Mouse (Mus musculus) right cerebral cortex, adult 18-20 months (tissue): ENCODE results near the gene Ndc1.
"Not testable (repeated sequence)": the region's sequence is repeated elsewhere in the genome, so short reads cannot be mapped to it uniquely, and the experiment has no call there.

Experiments used
- DNase-seq: peaks from one replicate; pipeline ENCODE4 v3.0.0; 2022; ENCODE audit warnings: mixed read lengths

Gene Ndc1

DNA sequence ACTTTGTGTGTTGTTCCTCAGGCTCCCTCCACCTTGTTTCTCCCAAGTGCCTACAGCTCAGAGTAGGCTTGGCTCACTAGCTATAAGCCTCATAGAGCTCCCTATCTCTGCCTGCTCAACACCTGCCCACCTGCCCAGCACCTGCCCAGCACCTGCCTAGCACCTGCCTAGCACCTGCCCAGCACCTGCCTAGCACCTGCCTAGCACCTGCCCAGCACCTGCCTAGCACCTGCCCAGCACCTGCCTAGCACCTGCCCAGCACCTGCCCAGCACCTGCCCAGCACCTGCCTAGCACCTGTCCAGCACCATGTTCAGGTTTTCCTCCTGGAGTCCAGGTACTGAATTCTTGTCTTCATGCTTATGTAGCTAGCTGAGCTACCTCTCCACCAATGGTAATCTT, 1.2 kb upstream of the Ndc1 start:
- DNase-seq, result not testable (repeated sequence)

DNA sequence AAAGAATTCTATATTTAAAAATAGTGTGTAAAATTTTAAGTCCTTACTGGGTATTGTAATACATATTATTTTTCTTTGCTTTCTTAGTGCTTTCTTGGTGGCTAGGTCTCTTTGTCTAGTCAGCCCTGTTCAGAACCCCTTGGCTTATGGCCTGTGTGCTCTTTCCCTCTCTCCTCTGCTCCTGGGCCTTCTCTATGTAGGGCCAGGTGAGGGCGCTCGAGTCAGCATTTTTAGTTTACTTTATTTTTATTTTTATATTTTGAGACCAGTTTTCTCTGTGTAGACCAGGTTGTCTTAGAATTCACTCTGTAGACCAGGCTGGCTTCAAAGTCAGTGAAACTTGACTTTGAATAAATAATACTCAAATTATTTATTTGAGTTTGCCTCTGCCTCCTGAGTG, 4.7 kb downstream of the Ndc1 start:
- DNase-seq, result no peak

DNA sequence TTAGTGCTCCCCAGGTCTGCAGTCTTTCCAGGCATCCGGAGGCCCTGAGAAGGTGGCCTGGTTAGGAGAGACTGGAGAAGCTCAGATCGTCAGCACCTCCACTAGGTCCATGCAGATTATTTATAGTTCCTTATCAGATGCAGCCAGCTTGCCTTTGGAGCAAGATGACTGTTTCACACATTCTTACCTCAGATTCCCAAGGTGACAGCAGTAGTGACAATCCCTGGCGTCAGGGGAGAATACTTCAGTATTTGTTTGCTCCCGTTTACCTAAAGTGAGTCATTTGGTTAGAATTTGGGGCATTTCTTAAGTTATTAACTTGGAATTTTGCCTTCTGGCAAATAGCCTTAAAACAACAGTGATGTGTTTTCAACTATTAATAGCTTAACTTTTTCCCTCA, 7.1 kb downstream of the Ndc1 start:
- no peak for DNase-seq

DNA sequence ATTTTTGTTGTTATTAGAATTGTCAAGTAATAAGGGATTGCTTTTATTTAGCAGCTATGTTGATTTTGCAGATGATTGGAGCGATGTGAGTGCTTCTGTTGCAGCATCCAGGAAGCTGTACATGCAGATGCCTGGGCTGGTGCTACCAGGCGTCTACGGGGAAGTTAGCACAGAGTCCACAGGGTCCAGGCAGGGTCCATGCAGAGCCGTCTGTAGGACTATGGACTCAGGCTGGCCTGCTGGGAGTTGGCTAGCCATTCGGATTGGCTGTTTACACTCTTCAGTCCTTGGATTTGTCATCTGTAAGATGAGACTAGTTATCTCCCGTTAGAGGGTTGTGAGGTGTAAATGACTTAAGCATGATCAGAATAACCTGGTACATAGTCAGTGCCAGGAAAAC, 11.4 kb downstream of the Ndc1 start:
- DNase-seq, result no peak

DNA sequence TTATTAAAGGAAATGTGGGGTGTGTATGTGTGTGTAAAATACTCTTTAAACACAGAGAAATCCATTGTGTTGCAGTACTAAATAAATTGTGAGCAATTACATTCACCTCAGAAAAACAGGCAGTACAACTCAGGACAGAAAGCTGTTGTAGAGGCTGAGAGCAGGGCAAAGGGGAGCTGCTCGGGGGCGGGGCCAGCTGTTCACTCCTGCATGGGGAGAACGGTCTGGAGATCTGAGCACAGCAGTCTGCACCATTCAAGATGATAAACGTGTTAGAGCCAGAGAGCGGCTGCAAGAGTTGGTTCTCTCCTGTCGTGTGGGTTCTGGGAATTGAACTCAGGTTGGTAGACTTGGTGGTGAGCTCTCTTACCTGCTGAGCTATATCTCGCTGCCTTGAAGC, 13.3 kb downstream of the Ndc1 start:
- DNase-seq, result no peak

DNA sequence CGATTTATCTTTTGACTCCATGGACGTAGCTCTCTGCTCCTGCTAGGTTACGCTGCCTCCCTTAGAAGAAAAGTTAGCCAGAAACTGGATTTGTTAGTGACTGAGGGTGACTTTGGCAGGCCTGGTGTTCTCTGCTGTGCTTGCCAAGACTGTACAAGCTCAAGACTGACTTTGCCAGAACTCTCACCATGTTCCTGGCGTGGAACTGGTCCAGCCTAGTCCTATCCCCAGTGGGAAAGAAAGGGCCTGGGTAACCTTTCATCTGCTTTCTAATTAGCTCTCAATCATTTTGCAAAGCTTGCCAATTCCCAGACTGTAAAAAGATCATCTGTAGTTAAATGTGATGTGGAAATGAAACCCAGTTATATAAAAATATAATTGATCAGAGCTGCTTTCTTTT, 19.5 kb downstream of the Ndc1 start:
- DNase-seq, result no peak

DNA sequence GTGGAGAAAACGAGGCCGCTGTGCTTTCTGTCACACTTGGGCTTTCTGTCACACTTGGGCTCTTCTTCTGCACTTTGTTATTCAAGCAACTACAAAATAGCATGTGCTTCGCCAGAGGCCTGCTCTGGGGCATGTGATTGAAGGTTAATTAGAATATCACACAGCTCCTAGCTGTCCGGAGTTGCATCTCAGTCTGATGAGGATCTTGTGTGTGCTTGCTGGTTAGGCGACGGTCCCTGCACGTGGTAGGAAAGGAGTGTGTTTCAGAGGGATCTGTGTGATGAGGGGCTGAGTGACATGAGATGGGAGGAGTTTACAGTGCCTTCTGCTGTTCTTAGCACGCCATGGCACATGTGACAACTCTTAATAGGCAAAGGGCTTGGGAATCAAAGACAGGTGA, 19.9 kb downstream of the Ndc1 start:
- DNase-seq, result no peak

DNA sequence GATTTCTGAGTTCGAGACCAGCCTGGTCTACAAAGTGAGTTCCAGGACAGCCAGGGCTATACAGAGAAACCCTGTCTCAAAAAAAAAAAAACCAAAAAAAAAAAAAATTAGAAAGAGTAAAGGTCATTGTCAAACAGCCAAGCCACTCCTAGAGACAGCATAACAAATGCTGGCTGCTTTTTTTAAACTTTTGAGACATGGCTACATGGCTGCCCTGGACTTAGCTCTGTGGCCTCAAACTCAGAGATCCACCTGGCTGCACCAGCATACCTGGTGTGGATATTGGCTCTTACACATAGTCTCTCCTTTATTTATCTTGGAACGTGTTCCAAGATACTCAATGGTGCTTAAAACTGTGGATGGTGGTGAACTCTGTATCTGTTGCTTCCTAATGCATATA, 20.7 kb downstream of the Ndc1 start:
- DNase-seq, result no peak

DNA sequence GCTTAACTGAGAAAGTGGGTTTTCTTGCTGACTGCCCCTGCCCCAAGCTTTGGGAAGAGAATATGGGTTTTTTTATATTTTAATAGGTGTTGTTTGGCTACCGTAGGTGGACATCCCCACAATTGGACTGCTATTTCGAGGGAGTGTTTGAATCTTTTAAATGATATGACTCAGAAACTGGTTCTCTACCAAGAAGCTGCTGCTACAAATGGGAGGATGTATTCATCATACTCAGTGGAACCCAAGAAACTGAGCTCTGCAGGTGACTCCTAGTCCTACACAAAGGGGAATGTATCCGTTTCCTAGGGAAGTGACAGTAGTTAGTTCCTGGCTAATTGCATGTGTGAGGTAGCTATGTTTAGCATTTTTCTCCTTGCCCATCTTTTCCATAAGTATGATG, 21.8 kb downstream of the Ndc1 start:
- no peak for DNase-seq

DNA sequence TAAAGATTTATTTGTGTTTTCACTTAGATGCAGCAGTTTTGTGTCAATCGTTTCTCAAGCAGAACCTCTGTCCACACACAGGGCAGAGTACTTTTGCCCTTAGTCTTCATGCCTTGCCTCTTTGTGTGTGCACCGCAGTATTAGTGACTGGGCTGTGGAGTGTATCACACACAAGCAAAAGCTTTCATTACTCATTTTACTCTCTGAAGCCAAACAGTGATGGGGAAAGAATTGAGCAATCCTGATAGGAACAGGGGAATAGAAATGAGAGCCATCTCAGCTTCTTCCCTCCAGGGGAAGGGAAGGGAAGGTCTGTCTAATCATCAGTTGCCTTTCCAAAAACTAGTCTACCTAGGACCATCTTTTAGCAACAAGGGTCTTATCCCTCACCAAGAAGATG, 26.2 kb downstream of the Ndc1 start:
- DNase-seq, result no peak

DNA sequence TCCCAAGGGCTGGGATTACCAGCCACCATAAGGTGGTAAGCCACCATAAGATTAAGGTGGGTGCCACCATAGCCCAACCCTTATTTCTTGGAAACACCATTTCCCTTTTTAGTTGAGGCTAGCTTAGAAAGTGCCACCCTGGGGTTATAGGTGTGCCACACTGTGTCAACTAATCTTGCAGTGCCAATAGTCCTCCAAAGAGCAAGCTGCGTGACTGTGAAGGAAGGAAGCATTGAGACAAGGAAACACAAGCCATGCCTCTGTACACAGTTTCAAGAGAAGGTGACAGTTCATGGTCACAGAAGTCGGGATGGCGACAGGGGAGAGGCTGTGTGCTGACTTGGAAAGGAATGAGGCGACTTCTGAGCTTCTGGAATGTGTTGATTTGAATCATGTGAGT, 52.6 kb downstream of the Ndc1 start:
- DNase-seq, result no peak

DNA sequence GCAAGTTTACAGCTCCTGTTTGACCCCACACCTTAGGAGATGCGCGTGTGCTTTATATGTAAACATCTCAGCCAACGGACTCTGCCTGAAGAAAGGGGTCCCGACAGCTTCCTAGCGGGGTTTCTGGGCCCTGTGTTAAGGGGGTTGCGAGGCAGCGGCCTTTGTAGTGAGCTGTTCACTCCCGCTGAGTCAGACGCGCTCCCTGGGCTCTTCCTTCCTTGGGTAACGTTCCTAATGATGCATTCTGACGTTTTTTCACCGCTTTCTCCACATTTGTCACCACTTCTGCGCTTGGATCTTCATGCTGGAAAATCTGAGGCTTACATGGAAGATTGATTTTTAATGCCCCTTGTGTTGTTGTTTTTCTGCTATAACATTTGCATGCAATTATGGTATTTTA, 54.1 kb downstream of the Ndc1 start:
- DNase-seq, result no peak

DNA sequence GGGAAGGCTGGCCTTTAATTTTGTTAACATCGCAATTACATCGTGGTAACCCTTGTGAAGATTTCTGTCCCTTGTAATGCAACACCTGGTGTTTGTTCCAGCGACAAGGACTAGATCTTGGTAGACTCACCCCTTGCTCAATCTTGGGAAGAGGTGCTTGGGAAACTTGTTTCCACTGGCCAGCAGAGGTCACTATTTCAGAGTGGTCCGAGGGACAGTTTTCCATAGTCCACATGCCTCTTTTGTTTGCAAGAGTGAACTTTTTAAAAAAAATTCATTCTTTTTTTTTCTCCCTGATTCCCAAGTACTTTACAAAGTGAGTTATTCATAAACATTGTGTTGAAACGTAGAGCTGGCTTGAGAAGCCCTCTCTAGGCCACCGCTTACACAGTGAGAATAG, 54.6 kb downstream of the Ndc1 start:
- peak; percentile 19 for DNase-seq

DNA sequence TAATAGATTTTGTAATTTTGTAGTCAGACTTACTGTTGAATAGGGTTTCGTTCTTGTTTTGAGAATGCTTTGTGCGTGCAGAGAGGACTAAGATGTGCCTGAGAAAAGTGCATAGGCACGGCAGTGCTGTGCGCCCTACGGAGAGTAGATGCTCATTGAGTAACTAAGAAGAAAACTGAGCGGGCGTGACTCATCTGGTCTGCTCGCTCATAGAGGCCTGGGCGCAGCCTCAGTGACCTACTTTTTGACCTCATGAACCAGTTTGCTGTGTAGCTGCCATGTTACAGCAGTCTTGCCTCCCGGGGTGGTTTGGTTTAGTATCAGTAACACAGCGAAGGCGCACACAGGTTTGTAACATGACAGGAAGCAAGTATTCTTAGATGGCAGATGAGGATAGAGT, 58.0 kb downstream of the Ndc1 start:
- no peak for DNase-seq

DNA sequence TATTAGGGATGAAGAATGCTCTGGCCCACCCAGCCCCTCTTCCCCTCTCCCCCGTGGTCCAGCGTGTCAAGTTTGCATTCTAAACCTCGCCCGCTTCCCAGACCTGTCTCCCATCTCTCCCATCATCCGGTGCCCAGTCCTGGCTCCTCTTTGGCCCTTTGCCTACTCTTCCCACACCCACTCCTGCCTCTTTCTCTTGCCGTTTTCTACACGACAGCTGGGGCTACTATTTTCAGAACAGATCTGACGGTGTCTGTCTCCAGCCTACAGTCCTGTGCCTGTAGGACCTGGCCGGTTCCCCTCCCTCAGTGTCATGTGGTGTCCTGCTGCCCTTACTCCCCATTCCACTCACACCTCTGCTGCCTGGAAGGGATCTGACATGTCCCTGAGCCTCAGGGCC, 59.0 kb downstream of the Ndc1 start:
- peak; percentile 53 for DNase-seq

DNA sequence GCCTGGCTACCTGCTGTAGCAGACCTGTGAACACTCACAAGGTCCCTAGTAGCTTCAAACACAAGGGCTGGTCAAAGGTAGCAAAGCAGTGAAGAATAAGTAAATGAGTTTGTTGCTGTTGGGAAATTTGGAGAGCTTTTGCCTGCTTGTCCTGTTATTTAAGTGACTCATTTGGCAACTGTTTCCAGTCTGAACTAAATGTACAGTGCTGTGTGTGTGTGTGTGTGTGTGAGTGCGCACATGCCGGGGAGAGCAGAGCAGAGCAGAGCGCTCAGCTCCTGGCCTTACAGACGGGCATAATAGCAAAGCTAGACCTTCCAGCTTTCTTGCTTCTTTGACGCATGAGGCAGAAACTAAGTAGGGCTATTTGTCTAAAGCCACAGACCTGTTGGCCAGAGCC, 65.1 kb downstream of the Ndc1 start:
- DNase-seq, result peak; percentile 62

DNA sequence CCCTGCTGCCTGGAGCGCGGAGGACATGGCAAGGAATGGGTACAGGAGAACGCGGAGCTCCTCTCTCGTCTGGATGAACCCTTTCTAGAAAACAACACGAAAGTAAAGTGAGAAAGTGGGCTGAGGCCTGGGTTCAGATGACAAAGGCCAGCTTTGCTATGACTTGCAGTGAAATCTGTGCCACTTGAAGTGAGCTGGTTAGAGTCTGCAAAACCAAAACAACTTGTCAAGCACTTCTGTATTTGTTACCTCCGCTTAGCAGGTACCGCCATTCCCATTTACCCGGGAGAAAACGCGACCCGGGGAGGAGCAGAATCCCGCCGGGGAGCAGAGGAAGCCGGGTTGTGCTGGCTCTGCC, 66.4 kb downstream of the Ndc1 start:
- DNase-seq, result no peak

DNA sequence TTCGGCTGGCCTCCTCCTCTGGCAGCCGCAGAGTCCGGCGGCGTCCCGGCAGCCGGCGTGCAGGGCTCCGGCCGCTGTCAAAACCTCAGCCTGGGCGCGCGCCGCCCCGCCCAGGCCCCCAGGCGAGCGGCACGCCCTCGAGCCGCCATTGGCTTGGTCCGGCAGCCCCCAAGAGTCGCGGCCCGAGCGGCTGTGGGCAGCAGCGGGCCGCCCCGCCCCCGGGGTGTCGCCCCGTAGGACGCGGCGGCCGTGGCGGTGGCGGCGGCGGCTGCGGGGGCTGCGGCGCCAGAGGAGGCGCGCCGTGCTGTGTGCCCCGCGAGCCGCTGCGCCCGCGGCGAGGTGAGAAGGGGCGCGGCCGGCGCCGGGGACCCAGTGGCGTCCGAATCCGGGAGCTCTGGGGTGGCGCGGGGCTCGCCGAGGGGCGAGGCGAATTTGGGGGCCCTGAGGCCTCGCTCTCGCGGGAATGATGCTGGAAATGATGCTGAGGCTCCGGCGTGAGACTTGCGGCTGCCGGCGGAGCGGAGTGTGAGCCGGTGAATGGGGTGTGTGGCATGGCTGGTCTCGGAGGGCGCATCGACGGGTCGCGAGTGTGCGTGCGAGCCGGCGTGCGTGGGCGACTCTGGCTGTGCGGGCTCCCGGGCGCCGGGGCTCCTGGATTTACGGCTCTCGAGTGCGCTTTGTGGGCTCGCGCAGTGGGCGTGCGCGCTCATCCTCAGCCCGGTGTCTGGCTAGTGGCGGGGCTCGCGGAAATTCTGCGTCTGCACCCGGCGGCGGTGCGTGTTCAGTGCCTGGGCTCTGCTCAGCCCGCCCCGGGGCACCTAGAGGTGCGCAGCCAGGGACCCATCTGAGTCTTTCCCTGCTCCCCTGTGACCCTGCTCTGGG, 67.0 kb downstream of the Ndc1 start, which contains the start of gene Glis1:
TSS of gene Glis1 (plus strand) at position 236 of the 882 bp plus-strand sequence.
- peak; percentile 67 for DNase-seq

DNA sequence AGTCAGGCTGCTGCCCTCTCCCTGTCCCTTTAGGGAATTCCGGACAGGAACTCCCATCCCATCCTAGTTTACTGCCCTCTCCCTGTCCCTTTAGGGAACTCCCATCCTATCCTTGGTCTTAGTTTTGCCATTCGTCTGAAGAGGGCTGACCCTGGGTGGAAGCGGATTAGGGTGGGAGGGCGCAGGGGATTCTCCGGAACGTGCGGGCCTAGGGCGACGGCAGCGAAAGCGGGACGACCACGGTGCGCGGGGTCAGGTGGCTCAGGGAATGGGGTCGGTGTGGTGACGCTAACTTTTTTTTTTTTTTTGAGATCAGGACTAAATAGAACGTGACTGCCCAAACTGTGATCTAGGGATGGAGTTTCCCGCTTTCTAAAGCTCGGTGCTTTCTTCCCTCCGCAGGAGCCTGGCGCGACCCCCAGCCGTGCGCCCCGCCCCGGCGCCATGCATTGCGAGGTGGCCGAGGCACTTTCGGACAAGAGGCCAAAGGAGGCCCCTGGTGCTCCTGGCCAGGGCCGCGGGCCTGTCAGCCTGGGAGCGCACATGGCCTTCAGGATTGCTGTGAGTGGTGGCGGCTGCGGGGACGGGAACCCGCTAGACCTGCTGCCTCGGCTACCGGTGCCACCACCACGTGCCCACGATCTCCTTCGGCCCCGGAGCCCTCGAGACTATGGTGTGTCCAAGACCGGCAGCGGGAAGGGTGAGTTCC, 67.8 kb downstream of the Ndc1 start:
- DNase-seq, result no peak

DNA sequence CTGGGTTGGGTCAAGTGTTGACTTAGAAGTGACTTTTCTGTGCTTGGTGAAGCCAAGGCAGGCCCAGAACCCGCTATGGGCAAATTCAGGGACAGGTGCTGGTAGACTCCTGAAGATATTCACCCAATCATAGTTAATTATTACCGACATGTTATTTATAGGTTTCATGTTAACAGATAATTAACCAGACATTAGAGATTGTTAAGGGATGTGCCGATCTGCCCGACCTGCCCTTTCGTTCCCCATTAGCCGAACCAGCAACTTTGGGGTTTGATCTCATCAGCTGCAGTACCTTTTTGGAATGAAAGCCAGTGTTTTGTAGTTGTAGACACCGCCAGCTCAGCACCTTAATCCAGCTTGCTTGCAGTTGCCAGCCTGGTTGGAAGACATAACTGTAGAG, 68.9 kb downstream of the Ndc1 start:
- DNase-seq, result no peak

DNA sequence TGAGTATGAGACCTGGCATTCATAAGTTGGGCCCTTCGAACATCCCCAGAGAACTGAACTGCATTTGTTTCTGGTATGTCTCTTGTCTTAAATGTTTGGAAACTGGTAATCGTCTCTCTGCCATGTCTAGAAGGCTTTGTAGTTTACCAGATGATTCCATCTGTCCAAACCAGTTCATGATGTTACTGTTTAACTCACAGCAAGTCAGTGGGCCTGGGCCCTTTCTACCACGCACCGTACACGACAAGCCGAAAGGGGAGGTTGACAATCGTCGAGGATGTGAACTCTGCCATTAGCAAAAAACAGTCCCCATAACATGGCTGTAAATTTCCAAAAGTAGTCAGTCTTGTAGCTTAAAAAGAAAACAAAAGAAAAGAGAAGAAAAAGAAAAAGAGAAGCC, 71.2 kb downstream of the Ndc1 start:
- no peak for DNase-seq

DNA sequence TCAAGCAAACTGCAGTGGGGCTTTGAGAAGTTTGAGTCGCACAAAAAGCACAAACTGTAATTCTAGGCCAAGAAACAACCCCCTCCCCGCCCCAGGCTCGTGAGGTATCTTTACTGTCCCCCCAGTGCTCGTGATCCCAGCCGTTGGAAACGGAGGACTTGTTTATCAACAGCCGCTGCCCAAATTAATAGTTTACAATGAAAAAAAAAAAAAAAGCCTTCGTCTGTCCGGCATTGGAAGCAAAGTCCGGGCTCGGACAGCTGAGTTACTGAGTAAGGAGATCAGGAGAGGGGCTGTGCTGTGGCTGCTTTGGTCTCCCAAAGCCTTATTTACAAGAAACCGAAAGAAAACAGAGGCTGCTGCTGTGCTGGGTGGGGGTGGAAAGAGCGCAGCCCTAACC, 72.7 kb downstream of the Ndc1 start:
- no peak for DNase-seq

DNA sequence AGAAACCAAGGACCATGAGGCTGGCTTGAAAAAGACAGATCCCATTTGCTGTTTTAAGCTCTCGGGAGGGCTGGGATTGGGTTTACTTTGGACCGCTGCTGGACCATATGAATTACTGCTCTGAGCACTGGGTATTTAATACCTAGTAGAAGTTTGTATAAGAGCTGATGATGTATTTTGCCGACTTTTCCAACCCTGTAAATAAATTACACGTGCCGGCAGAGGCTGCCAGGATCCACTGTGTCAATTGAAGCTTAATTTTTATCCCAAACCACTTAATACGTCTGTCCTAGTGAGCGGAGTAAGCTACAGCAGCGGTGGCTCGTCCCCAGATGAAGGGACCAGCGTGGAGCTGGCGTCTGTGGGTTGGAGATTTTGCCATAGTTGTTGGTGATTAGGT, 74.7 kb downstream of the Ndc1 start:
- DNase-seq, result no peak

DNA sequence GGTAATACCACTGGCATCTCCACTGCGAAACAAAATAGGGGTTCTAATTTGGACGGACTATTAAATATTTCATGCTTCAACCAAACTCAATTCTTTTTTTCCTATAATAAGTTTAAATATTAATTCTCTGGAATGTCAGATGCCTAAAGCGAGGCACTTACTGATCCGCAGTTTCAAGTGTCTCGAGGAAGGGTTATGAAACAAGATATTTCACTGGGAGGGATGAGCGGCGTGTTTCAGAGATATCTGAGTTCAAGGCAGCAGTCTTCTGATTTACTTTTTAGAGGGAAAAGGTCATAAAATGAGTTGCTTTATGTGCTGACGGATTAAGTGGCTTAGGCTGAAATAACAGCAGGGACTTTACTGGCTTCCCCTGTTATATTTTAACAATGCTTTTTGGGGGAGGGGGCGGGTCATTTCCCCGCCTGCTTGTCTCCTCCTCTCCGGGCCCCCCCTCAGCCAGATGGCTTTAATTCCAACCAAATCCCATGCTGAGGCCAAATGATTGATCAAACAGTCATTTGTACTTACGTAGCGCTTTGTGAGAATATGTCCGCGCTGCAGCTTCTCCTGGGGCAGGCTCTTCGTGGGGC, 75.4 kb downstream of the Ndc1 start:
- no peak for DNase-seq
